Mouse (Mus musculus): ENCODE results near the gene Olfr832. TPM values are rescaled to one million over a fixed set of nuclear protein-coding genes. Genes with fewer than 3 reads are reported as not detected.
"Not testable (repeated sequence)": the region's sequence is repeated elsewhere in the genome, so short reads cannot be mapped to it uniquely, and the experiment has no call there.

The Olfr832 gene
- not detected in 2 replicates for polyA plus RNA-seq (2015; fragmentation: Nextera tagmentation; extraction: Ambion mirVana)

GRCm38 (mm10) chr9:18936822-18937221, at the start of gene Olfr832:
TSS of gene Olfr832 (plus strand) at chr9:18937122.
- H3K4me3 ChIP-seq (ENCODE audit: low read depth, low read length); H3K36me3 ChIP-seq (ENCODE audit: insufficient read depth, low read length); H3K9me3 ChIP-seq (ENCODE audit: low read length); H3K4me2 ChIP-seq (replicated peaks; ENCODE audit: low read depth, low read length); H3K9ac ChIP-seq (replicated peaks; ENCODE audit: low read depth); H3K4me1 ChIP-seq (ENCODE audit: insufficient read depth, low read depth, low read length); DNase-seq (ENCODE audit: low spot score); H3K27me3 ChIP-seq (replicated peaks; ENCODE audit: insufficient read depth, low read length); ATAC-seq; H3K27ac ChIP-seq (ENCODE audit: low read length): not testable (repeated sequence)
- whole genome bisulfite sequencing = 73% methylated on average over 2 of the region's 2 CpGs

GRCm38 (mm10) chr9:18907699-18908098, 29.2 kb upstream of the Olfr832 start:
- ATAC-seq; H3K4me3 ChIP-seq (ENCODE audit: low read depth, low read length); H3K36me3 ChIP-seq (ENCODE audit: insufficient read depth, low read length); H3K4me2 ChIP-seq (replicated peaks; ENCODE audit: low read depth, low read length); H3K4me1 ChIP-seq (ENCODE audit: insufficient read depth, low read depth, low read length); H3K27ac ChIP-seq (ENCODE audit: low read length); H3K9me3 ChIP-seq (ENCODE audit: low read length); H3K9ac ChIP-seq (replicated peaks; ENCODE audit: low read depth); H3K27me3 ChIP-seq (replicated peaks; ENCODE audit: insufficient read depth, low read length); DNase-seq (ENCODE audit: low spot score): not testable (repeated sequence)
- 64% methylated on average over 2 of the region's 2 CpGs for WGBS

GRCm38 (mm10) chr9:18927921-18928320, 9.0 kb upstream of the Olfr832 start:
- not testable (repeated sequence) for H3K27me3 ChIP-seq (replicated peaks; ENCODE audit: insufficient read depth, low read length); DNase-seq (ENCODE audit: low spot score); ATAC-seq; H3K36me3 ChIP-seq (ENCODE audit: insufficient read depth, low read length); H3K27ac ChIP-seq (ENCODE audit: low read length); H3K9ac ChIP-seq (replicated peaks; ENCODE audit: low read depth); H3K4me1 ChIP-seq (ENCODE audit: insufficient read depth, low read depth, low read length); H3K4me2 ChIP-seq (replicated peaks; ENCODE audit: low read depth, low read length); H3K4me3 ChIP-seq (ENCODE audit: low read depth, low read length); H3K9me3 ChIP-seq (ENCODE audit: low read length)
- 78% methylated on average over 14 of the region's 16 CpGs for WGBS

GRCm38 (mm10) chr9:18962021-18962420, 25.1 kb downstream of the Olfr832 start:
- Histone ChIP-seq H3K27me3 (replicated peaks; ENCODE audit: insufficient read depth, low read length) (no peaks in the 10 kb centered on the region), H3K36me3 (ENCODE audit: insufficient read depth, low read length) (no peaks in the 10 kb centered on the region), H3K9ac (replicated peaks; ENCODE audit: low read depth) (no peak overlapping the region), H3K4me3 (ENCODE audit: low read depth, low read length) (no peak overlapping the region), H3K27ac (ENCODE audit: low read length) (no peak overlapping the region), H3K9me3 (ENCODE audit: low read length) (no peaks in the 10 kb centered on the region), H3K4me1 (ENCODE audit: insufficient read depth, low read depth, low read length) (no peaks in the 10 kb centered on the region), H3K4me2 (replicated peaks; ENCODE audit: low read depth, low read length) (no peak overlapping the region)
- TF ChIP-seq EP300 (IDR thresholded peaks at IDR 0.05) (no peak), CTCF (IDR thresholded peaks at IDR 0.05) (no peak)
- no peak for ATAC-seq
- DNase-seq (ENCODE audit: low spot score) = no peak

GRCm38 (mm10) chr9:18987690-18988089, 50.8 kb downstream of the Olfr832 start, which contains the start of gene Olfr834:
TSS of gene Olfr834 (plus strand) at chr9:18987990.
- WGBS = 74% methylated on average over 3 of the region's 3 CpGs
- ATAC-seq (no peak), DNase-seq (ENCODE audit: low spot score) (no peak)
- Histone ChIP-seq H3K4me2 (replicated peaks; ENCODE audit: low read depth, low read length) (no peak within 1 kb of the TSS), H3K27ac (ENCODE audit: low read length) (no peak within 1 kb of the TSS), H3K36me3 (ENCODE audit: insufficient read depth, low read length) (no peaks in the 10 kb centered on the region), H3K27me3 (replicated peaks; ENCODE audit: insufficient read depth, low read length) (no peaks in the 10 kb centered on the region), H3K9ac (replicated peaks; ENCODE audit: low read depth) (no peak within 1 kb of the TSS), H3K4me3 (ENCODE audit: low read depth, low read length) (no peak within 1 kb of the TSS), H3K4me1 (ENCODE audit: insufficient read depth, low read depth, low read length) (no peaks in the 10 kb centered on the region), H3K9me3 (ENCODE audit: low read length) (no peaks in the 10 kb centered on the region)
- no peak for TF ChIP-seq CTCF (IDR thresholded peaks at IDR 0.05)
- no peak for TF ChIP-seq EP300 (IDR thresholded peaks at IDR 0.05)

Other genes starting within 250 kb of the Olfr832 start
- not detected in 2 replicates for gene Olfr24, start 173.1 kb upstream of the Olfr832 start, polyA plus RNA-seq (2015; fragmentation: Nextera tagmentation; extraction: Ambion mirVana)
- not detected in 2 replicates for gene Olfr828, start 117.6 kb upstream of the Olfr832 start, polyA plus RNA-seq (2015; fragmentation: Nextera tagmentation; extraction: Ambion mirVana)
- not detected in 2 replicates for gene Olfr829, start 82.2 kb upstream of the Olfr832 start, polyA plus RNA-seq (2015; fragmentation: Nextera tagmentation; extraction: Ambion mirVana)
- not detected in 2 replicates for gene Olfr830, start 62.4 kb upstream of the Olfr832 start, polyA plus RNA-seq (2015; fragmentation: Nextera tagmentation; extraction: Ambion mirVana)
- not detected in 2 replicates for gene Olfr834, start 50.9 kb downstream of the Olfr832 start, polyA plus RNA-seq (2015; fragmentation: Nextera tagmentation; extraction: Ambion mirVana)
- not detected in 2 replicates for gene Olfr835, start 95.6 kb downstream of the Olfr832 start, polyA plus RNA-seq (2015; fragmentation: Nextera tagmentation; extraction: Ambion mirVana)
- gene Olfr836, start 183.3 kb downstream of the Olfr832 start, polyA plus RNA-seq (2015; fragmentation: Nextera tagmentation; extraction: Ambion mirVana) = not detected in 2 replicates
- not detected in 2 replicates for gene Olfr837, start 199.2 kb downstream of the Olfr832 start, polyA plus RNA-seq (2015; fragmentation: Nextera tagmentation; extraction: Ambion mirVana)
- gene Olfr839-ps1, start 240.2 kb downstream of the Olfr832 start, polyA plus RNA-seq (2015; fragmentation: Nextera tagmentation; extraction: Ambion mirVana) = not detected in 2 replicates